Mouse (Mus musculus): ENCODE measurements at regions not wholly inside any gene's neighbourhood (a gene's known extent, or its start where the extent isn't known, plus 50 kb on each side); places are given as distances from the start of the nearest gene placed in this dataset.

- TF ChIP-seq CTCF (IDR thresholded peaks at IDR 0.05; ENCODE audit: control insufficient read depth, insufficient read depth, insufficient read length) (no peak), USF1 (IDR thresholded peaks at IDR 0.05; ENCODE audit: low read depth) (no peak), CEBPB (IDR thresholded peaks at IDR 0.05; ENCODE audit: low read depth) (no peak), MAX (IDR thresholded peaks at IDR 0.05) (no peak), MYOD1 (IDR thresholded peaks at IDR 0.05; ENCODE audit: control insufficient read depth, insufficient read length, low read depth) (no peak)
Observed at GRCm38 (mm10) chr5:53352852-53353251, 86.0 kb downstream of the Smim20 start.

All from C2C12 (cell line).